Comparison of ENCODE assay signal across 19 mouse cellular contexts in the genomic region with DNA sequence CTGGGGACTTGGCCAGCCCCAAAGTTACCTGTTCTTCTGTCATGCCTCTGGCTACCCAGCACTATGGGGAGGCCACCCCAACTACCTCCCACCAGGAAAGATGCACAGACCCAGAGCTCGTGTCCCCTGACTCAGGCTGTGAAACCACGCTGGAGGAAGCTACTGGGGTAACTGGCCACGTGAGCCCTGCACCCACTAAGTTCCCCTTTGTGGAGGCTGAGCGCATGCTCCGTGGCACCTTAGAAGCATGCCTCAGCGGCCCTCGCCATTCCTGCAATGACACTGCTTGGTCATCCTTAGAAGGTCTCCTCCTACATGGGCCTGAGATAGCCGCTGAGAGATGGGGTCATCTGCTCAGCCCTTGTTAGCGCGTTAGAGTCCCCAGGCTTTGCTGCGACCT. TPM values are rescaled to one million over a fixed set of nuclear protein-coding genes. Genes with fewer than 3 reads are reported as not detected.
DNase-seq lines count a peak whose midpoint lies in the region; ATAC-seq and TF ChIP-seq lines count a peak whose summit lies in the region.
"Had no signal": no experiment of that assay in that cellular context is flagged by ENCODE, and none has a peak within 500 bp of the region (broad histone marks: within the 10 kb centered on the region; RNA-seq: fewer than 3 reads in every experiment).

No protein-coding gene starts in this region.

- no peaks in the 10 kb centered on the region for H3K4me1 ChIP-seq in limb, embryonic 15.5 days
- peaks cover 12% of the 10 kb centered on the region for H3K4me1 ChIP-seq in limb, embryonic 10.5 days
- peaks cover 35% of the 10 kb centered on the region for H3K4me1 ChIP-seq in E14TG2a.4 (replicated peaks; ENCODE audit: low read depth, low read length)
- H3K4me1 ChIP-seq: liver, embryonic 13.5 days had no signal

- no peak overlapping the region for H3K27ac ChIP-seq in limb, embryonic 15.5 days
- H3K27ac ChIP-seq in limb, embryonic 10.5 days, result no peak overlapping the region
- H3K27ac ChIP-seq: hindbrain, embryonic 10.5 days; hindbrain, postnatal 0 days; kidney, embryonic 15.5 days; liver, embryonic 13.5 days had no signal

- ATAC-seq in limb, embryonic 15.5 days (ENCODE audit: insufficient number of reproducible peaks, low FRiP score, low TSS enrichment, low read depth), result peak; percentile 5; the same call in 1 of the 2 replicates
- ATAC-seq in megakaryocyte progenitor cell, adult 5-6 weeks (replicated peaks; ENCODE audit: poor library complexity), result peak; percentile 89
- ATAC-seq: forebrain, embryonic 16.5 days; hindbrain, postnatal 0 days; intestine, postnatal 0 days; midbrain, embryonic 16.5 days had no signal

- no peak overlapping the region for H3K4me2 ChIP-seq in limb, embryonic 15.5 days
- H3K4me2 ChIP-seq: kidney, embryonic 15.5 days; liver, embryonic 13.5 days had no signal

- DNase-seq in cerebellum, adult 9-11 months, result peak; percentile 30
- DNase-seq in cerebellum, postnatal 10 days, result no peak
- DNase-seq in limb, embryonic 10.5 days (ENCODE audit: low spot score), result no peak
- DNase-seq in adrenal gland, postnatal 25 days, result no peak
- DNase-seq in gastrocnemius, adult 8-10 months (ENCODE audit: low spot score in 2 of 2), result no peak
- DNase-seq: adrenal gland, postnatal 14 days; cerebellum, adult 11-12 months; liver, embryonic 13.5 days; right cerebral cortex, postnatal 4 days; thymus, postnatal 25 days had no signal

- WGBS in limb, embryonic 15.5 days, result 86% methylated on average over 11 of the region's 11 CpGs
- WGBS in limb, embryonic 10.5 days, result 89% methylated on average over 11 of the region's 11 CpGs

- no peaks in the 10 kb centered on the region for H3K27me3 ChIP-seq in limb, embryonic 15.5 days
- H3K27me3 ChIP-seq in limb, embryonic 10.5 days (ENCODE audit: low read depth, poor library complexity, severe bottlenecking), result no peaks in the 10 kb centered on the region
- no peaks in the 10 kb centered on the region for H3K27me3 ChIP-seq in E14TG2a.4 (ENCODE audit: insufficient read depth, low read length)
- H3K27me3 ChIP-seq: kidney, embryonic 15.5 days; liver, embryonic 13.5 days had no signal

- H3K36me3 ChIP-seq in limb, embryonic 15.5 days, result peaks cover 71% of the 10 kb centered on the region
- H3K36me3 ChIP-seq in limb, embryonic 10.5 days, result peaks cover 7% of the 10 kb centered on the region; the same call in 1 of the 2 replicates
- peaks cover 71% of the 10 kb centered on the region for H3K36me3 ChIP-seq in E14TG2a.4 (ENCODE audit: insufficient read depth, low read length)
- H3K36me3 ChIP-seq: liver, embryonic 13.5 days had no signal

- TF ChIP-seq CTCF in E14TG2a.4 (conservative IDR thresholded peaks at IDR 0.05; ENCODE audit: low read length), result no peak

- H3K9ac ChIP-seq in limb, embryonic 15.5 days, result no peak overlapping the region
- H3K9ac ChIP-seq: kidney, embryonic 15.5 days; liver, embryonic 13.5 days had no signal

- H3K9me3 ChIP-seq in limb, embryonic 15.5 days, result no peaks in the 10 kb centered on the region
- H3K9me3 ChIP-seq in limb, embryonic 10.5 days (replicated peaks), result no peaks in the 10 kb centered on the region
- no peaks in the 10 kb centered on the region for H3K9me3 ChIP-seq in E14TG2a.4 (ENCODE audit: low read length)
- H3K9me3 ChIP-seq: hindbrain, embryonic 10.5 days; kidney, embryonic 15.5 days; liver, embryonic 13.5 days had no signal

- no peak overlapping the region for H3K4me3 ChIP-seq in limb, embryonic 15.5 days
- H3K4me3 ChIP-seq in limb, embryonic 10.5 days, result no peak overlapping the region
- 0 out of 2 replicates have a peak overlapping the region, but pooled peaks have one; percentile 39 for H3K4me3 ChIP-seq in E14TG2a.4 (replicated peaks; ENCODE audit: low read length)
- H3K4me3 ChIP-seq: hindbrain, embryonic 10.5 days; kidney, embryonic 15.5 days; liver, embryonic 13.5 days had no signal

RNA-seq across cellular contexts. Expression of a gene that starts 24.4 kb away (rescaled TPM):
- polyA plus RNA-seq in limb, embryonic 15.5 days (2015; fragmentation: Nextera tagmentation; extraction: Ambion mirVana), result 33.2 and 33.4 TPM in 2 replicates
- polyA plus RNA-seq in limb, embryonic 10.5 days (2016; fragmentation: Nextera tagmentation; extraction: Ambion mirVana), result 50.0 and 53.6 TPM in 2 replicates
- total RNA-seq in megakaryocyte progenitor cell, adult 5-6 weeks (2015), result 9.5 and 13.4 TPM in 2 replicates
- total RNA-seq in megakaryocyte progenitor cell, adult 5-6 weeks (2017), result 9.2 and 9.4 TPM in 2 replicates
- total RNA-seq in adrenal gland, postnatal 25 days (2021), result 28.1 and 38.0 TPM in 2 replicates
- 10 to 100 TPM; 19.6 to 25.5 (median 22.0) TPM for total RNA-seq in gastrocnemius, adult 8-10 months (2022)
